Mouse (Mus musculus): ENCODE measurements at regions not wholly inside any gene's neighbourhood (a gene's known extent, or its start where the extent isn't known, plus 50 kb on each side); places are given as distances from the start of the nearest gene placed in this dataset.
"Not testable (repeated sequence)": the region's sequence is repeated elsewhere in the genome, so short reads cannot be mapped to it uniquely, and the experiment has no call there.

- DNase-seq (ENCODE audit: low spot score in 2 of 2), result no peak
These were observed 53.4 kb upstream of the Castor2 start for GRCm38 (mm10) chr5:134046086-134046485.

DNA sequence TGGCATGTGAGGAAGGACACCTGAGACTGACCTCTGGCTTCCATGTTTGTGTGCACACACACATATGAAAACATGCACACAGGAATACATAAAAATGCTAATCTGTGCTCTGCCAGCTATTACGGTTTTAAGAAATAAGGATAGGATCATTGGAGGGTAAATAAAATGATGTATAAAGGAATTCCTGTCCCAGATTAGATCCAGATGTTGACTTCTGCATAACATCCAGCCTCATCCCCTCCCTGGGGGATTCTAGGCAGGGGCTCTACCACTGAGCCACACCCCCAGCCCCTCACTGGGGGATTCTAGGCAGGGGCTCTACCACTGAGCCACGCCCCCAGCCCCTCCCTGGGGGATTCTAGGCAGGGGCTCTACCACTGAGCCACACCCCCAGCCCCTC lies 56.6 kb upstream of the Castor2 start:
- DNase-seq (ENCODE audit: low spot score in 2 of 2), result not testable (repeated sequence)

DNA sequence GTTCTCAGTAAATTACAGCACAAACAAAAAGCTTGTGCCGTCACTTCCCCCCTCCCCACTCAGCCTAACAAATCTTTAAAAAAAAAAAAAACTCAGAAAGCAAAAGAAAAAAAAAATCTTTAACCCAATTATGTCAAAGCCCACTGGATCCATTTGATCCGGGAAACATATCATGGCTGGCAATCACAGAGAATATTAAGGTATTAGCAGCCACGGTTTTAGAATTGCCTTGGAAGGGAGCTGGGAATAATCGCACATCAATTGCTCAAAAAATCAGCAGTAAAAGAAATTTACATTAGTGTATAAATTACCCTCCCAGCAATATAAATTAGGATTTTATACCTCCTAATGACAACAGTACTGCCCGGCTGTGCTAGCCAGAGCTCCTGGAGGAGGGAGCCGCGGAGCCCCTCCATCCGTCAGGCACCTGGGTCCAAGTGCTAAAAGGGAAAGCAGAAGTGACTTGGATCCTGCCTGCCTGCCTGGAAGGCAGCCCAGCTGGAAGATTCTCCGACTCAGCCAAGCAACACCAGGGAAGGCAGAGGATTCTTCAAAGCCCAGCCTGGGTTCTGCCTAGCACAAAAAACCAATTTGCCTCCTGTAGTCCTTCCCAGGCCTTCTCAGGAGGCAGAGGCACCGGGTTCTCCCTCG lies 72.1 kb upstream of the Castor2 start:
- no peak for DNase-seq (ENCODE audit: low spot score in 2 of 2)

DNA sequence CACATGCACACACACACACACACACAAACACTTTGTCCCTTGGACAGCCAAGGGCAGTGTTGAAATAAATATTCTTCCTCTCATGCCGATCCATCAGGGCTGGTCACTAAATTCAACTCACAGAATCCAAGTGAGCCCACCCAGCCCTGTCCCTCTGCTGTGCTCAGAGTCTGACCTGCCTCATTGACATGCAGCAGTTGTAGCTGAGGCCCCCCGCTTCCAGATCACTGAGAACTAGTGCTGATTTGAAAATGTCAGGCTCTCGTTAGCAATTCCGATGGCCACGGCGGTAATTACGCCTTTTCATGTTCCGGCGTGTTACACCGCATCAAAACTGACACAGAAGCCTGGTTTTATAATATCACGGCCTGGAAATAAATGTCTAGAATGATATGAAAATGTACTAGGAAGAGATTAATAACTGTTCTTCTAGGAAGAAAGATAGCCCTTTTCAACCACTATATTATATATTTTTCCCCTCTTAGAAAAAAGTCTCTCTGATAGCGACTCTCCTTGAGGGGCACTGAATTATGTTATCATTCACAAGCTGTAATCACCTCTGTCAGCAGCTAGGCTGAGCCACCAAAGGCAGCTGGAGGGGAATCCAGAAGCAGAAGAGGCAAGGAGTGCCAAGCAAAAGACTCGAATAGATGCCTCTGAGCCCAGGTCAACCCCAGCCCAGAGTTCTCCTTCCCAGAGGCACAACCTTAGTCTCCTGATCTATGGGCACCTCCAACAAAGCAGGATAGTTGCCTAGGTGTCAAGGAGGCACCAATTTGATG lies 79.7 kb upstream of the Castor2 start:
- DNase-seq (ENCODE audit: low spot score in 2 of 2), result no peak

- peak; percentile 89 to 91 for DNase-seq (ENCODE audit: low spot score in 2 of 2)
These were observed 85.0 kb upstream of the Castor2 start for GRCm38 (mm10) chr5:134014257-134015163.

GRCm38 (mm10) chr5:134013206-134013605 lies 86.3 kb upstream of the Castor2 start:
- DNase-seq (ENCODE audit: low spot score in 2 of 2), result no peak

DNA sequence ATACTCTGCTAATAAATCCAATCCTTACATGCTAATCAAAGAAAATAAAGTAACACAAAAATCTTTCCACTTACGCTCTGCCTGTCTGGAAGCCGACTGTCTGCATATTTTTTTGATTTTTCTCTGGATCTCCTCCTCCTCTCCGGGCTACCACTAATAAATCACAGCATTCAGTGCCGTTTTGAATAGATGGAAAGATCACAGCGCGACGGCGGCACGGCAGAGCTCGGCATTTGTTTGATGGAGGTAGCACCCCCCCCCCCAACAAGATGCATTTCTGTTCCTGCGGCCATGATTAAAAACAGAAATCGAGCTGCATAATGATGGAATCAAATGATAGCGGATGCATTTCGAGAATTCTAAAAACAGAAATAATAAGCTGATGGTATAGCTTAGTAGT lies 89.7 kb upstream of the Castor2 start:
- DNase-seq (ENCODE audit: low spot score in 2 of 2), result no peak

- DNase-seq (ENCODE audit: low spot score in 2 of 2), result no peak
These were observed 92.3 kb upstream of the Castor2 start for GRCm38 (mm10) chr5:134007127-134007771.

DNA sequence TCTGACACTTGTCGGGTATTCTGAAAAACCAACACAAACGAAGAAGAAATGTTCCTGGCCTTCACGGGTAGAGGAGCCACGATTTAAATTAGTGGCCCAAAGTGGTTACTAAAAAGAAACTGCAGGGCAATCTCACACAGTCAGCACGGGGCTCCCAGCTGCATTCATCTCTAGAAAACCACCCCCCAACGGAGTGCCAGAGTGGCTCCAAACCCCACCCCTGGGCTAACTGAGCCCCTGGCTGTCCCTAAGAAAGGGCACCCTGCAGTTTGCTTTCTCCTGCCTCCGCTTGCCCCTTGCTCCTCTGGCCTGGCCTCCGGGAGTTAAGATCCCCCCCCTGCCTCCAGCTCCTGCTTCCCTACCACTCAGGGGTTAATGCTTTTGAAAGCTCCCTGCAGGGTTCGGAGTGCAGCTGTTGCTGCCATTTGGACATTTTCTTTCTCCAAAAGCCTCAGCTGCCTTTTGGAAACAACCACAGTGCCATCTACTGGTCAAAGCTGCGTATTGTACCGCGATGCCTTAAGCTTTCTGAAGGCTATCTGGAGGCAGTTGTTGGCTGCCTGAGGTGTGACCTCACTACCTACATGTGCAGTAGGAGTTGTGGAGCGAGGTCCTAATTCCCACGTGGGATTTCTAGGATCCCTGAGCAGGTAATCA lies 92.9 kb upstream of the Castor2 start:
- DNase-seq (ENCODE audit: low spot score in 2 of 2), result peak; percentile 28 to 76

DNA sequence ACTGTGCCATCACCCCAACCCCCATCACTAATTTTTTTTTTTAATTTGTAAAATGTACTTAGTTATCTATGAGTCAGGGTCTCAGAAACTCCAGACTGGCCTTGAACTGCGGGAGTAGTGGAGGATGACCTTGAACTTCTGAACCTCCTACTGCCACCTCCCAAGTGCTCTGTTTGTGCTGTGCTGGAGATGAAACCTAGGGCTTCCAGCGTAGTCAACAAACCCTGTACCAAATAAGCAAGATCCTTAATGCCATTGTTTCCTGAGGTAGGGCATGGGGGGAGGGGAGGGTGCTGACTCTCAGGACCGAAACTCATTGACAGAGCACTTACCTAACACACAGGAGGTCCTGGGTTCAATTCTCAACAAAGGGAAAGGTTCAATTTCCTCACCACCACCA lies 93.5 kb upstream of the Castor2 start:
- no peak for DNase-seq (ENCODE audit: low spot score in 2 of 2)

GRCm38 (mm10) chr5:134000100-134000499 lies 99.4 kb upstream of the Castor2 start:
- DNase-seq (ENCODE audit: low spot score in 2 of 2), result no peak

- DNase-seq (ENCODE audit: low spot score in 2 of 2), result no peak
These were observed 99.8 kb upstream of the Castor2 start for GRCm38 (mm10) chr5:133999698-134000097.

DNA sequence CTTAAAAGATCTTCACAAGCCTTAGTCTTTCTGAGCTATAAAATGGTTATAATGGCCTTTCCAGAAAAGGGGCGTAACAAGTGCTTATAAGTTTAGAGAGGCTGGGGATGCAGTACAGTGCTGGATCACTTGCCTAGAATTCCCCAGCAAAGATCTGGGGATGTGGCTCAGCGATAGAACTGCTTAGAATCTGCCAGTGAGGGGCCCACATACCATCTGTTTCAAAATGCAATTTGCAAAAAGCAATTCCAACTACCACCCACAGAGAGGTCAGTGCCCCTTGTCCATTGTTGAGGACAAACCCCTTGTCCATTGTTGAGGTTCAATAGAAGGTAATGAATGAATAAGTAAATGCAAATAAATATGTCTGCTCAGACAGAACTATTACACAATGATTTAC lies 107.5 kb upstream of the Castor2 start:
- no peak for DNase-seq (ENCODE audit: low spot score in 2 of 2)

- peak; percentile 30 to 37 for DNase-seq (ENCODE audit: low spot score in 2 of 2)
These were observed 108.0 kb upstream of the Castor2 start for GRCm38 (mm10) chr5:133991556-133991955.

DNA sequence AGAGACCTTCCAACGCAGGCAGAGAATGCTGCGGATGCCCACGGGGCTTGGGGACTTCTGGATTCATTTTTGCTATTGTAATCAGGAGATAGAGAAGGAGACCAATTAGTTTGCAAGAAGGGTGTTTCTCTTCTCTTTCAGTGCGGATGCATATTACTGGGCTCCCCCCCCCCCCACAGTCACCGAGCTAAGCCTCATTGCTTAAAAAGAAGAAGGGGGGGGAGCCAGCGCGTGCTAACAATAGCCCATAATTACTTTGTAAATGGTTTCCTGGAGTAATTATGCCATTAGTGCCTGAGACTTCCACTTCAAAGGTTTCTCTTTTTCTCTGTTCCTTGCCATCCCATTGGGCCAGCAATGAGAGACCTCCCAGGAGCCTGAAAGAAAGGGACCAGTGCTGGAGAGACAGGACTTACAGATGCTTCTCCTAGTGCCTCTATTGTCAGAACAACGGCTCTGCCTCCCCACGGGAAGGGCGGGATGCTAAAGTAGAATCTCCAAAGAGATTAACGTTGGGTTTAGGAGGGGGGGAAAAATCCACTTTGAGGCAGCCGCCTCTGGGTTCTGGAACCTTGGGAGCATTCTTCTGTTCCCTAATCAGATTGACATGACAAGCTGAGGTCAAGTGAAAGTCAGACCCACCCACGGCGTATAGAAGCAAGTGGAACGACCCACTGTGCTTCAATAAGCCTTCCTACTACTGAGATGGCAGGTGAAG lies 116.1 kb upstream of the Castor2 start:
- no peak for DNase-seq (ENCODE audit: low spot score in 2 of 2)

GRCm38 (mm10) chr5:133970421-133970914 lies 129.0 kb upstream of the Castor2 start:
- no peak for DNase-seq (ENCODE audit: low spot score in 2 of 2)

- no peak for DNase-seq (ENCODE audit: low spot score in 2 of 2)
These were observed 136.2 kb upstream of the Castor2 start for GRCm38 (mm10) chr5:133963301-133963700.

- DNase-seq (ENCODE audit: low spot score in 2 of 2), result no peak
These were observed 158.7 kb upstream of the Castor2 start for GRCm38 (mm10) chr5:133940841-133941240.

DNA sequence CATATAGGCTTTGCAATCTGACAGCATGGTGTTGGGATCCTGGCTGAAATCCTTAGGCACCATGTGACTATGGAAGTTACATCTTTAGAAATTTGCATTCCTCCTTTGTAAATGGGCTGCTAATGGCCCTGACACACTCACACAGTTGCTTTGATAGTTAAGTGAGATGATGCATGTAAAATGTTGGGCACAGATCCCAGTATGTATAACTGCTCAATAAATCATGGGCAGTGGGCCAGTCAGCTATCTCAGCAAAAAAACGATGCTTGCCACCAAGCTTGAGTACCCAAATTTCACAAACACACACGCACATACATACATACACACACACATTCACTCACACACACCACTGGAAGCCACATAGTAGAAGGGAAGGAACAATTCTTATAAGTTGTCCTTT lies 159.5 kb upstream of the Castor2 start:
- DNase-seq (ENCODE audit: low spot score in 2 of 2), result no peak
